Mouse (Mus musculus): ENCODE results near the gene Mapk8ip3.

DNA sequence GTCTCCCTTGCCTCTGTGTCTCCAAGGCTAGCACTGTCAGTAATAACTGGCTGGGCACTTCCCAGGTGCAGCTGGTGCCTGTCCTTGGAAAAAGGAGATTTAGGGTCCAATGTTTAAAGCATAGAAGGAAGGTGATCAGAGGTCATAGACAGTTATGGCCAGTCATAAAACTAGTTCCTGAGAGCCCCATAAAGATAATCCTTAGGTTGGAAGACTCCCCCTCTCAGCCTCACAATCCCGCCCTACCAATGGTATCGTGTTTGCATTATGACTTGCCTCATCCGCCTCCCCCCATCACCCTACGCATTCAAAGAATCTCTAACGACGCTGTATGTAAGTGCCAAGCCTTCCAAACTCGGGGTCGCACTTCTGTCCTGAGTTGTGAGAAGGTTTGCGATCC is 92.3 kb downstream of the Mapk8ip3 start:
- TF ChIP-seq POLR2A (IDR thresholded peaks at IDR 0.05; ENCODE audit: control insufficient read depth, low read depth, low read length) (no peak), CTCF (IDR thresholded peaks at IDR 0.05; ENCODE audit: control insufficient read depth, insufficient read depth, insufficient replicate concordance, low read depth, low read length) (no peak)

Data from testis, adult 2 months (tissue).